Mouse (Mus musculus) neutrophil, adult 5-6 weeks (primary cell): ENCODE measurements at regions not wholly inside any gene's neighbourhood (a gene's known extent, or its start where the extent isn't known, plus 50 kb on each side); places are given as distances from the start of the nearest gene placed in this dataset.

Source experiments
- ATAC-seq: fragments of 151-379, 151-347 bp; 2 replicates; pipeline ENCODE4 v1.8.0; 2017; ENCODE audit warnings: mild to moderate bottlenecking, moderate TSS enrichment; ENCODE audit not compliant: insufficient number of reproducible peaks, poor library complexity, low FRiP score, severe bottlenecking; ENCODE audit errors: extremely low read depth

DNA sequence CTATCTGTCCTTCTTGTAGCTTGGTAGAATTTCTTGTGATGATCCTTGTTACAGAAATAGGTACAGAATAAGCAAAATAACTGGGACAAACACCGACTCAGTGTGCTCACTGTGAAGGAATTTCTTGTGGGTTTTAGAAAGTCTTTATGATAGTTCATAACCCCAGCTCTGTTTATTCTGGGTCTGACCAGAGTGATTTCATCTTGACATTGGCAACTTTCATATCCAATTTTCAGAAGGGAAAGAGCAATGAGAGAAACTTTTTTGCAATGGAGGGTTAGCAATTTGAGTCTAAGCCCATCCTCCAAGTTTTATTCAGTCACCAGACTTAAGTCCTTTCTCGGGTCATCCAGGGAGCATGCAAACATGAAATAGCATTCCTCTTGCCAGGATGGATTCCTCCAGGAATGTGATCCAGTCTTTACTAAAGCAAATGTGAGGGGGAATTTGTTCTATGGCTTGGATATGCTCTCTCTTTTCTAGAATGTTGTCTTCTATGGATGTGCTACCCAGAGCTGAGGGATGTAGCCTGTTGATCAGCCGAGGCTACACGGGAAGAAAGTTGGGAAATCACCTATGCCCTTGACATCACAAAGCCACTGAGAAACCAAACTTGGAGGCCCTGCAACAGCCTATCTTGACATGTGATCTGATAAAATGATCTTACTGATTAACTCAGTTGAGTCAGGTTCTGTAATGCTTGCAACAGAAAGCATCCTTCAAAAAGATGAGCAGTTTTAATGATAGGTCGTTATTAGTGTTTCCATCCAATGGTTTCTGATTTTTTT is 163.2 kb upstream of the Olig3 start:
- ATAC-seq, result no peak

DNA sequence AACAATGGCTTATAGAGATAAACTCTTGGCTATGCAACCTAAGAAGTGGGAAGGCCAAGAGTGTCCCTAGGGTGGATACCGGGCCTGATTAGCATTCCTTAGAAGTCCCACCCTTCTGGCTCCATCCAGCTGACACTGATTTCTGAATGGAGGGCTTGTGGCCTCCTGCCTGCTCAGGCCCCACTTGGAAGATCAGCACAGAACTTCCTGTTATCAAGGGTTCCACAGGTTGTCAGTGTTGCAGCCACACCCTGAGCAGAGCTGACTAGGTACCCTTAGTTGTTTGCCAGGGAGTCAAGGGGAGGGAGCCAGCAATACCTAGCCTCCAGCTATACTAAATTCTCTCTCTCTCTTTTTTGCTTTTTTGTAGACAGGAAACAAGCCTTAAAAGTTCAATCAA is 164.1 kb upstream of the Olig3 start:
- ATAC-seq, result peak; percentile 30; the same call in 1 of the 2 replicates

DNA sequence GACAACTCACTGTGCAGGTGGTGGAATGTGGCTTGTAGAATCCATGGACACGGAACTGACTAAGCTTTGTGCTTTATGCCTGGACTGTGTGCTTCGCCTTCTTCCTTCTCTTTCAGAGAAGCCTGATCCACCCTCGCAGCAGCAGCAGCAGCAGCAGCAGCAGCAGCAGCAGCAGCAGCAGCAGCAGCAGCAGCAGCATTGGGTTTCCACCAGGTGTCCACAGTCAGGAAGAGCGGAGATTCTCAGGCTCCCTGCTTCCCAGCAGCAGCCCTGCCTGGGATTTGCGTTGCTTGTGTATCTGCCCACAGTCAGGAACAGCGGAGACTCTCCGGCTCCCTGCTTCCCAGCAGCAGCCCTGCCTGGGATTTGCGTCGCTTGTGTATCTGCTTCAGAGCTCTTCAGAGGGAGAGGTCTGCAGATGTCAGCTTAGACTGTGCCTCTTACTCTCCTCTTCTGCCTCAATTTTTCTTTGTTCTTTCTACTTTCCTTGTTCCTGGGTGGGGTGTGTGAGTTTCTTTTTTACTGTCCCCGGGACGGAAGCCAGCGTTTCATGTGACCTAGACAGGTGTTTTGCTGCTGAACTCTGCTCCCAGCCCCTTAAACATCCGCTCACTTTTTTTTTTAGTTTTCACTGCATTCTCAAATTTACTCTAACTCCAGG is 168.1 kb upstream of the Olig3 start:
- no peak for ATAC-seq

DNA sequence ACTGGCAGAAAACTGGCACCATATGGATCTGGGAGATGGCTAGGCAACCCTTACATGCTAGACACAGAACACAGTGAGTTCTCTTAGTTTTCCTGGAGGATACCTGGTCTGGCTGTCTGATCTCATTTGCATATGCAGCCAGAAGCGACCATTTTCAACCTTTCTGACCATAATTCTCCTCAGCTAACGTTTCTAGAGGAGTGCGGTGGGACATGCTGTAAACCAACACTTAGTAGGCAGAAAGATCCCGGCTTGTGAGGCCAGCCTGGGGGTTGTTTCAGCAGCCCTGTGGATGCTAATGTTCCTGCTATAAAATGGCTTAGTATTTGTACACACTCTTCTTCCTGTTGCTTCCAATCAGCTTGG is 168.6 kb upstream of the Olig3 start:
- no peak for ATAC-seq

DNA sequence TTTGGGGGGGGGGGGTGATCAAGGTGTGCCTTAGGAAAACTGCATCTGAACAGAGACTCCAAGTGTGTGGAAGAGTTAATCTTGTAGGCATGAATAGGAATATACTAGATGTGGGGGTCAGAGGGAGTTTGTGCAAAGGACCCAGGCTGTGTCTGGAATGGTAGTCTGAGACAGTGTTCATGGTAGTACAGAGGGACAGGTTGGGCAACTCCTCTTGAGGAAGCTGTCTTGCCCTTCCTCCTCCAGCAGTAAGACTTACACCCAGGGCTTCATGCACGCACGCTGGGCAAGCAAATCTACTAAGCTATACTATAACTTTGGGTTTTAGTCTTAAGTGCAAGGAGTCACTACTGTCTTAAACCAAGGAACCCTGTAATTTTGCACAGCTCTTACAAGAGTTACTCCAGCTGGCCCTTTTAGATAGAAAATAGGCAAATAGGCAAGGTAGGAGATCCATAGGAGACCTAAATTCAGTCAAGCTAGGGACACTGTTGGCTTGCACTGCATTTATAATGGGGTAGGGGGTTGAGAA is 169.2 kb upstream of the Olig3 start:
- ATAC-seq, result no peak

DNA sequence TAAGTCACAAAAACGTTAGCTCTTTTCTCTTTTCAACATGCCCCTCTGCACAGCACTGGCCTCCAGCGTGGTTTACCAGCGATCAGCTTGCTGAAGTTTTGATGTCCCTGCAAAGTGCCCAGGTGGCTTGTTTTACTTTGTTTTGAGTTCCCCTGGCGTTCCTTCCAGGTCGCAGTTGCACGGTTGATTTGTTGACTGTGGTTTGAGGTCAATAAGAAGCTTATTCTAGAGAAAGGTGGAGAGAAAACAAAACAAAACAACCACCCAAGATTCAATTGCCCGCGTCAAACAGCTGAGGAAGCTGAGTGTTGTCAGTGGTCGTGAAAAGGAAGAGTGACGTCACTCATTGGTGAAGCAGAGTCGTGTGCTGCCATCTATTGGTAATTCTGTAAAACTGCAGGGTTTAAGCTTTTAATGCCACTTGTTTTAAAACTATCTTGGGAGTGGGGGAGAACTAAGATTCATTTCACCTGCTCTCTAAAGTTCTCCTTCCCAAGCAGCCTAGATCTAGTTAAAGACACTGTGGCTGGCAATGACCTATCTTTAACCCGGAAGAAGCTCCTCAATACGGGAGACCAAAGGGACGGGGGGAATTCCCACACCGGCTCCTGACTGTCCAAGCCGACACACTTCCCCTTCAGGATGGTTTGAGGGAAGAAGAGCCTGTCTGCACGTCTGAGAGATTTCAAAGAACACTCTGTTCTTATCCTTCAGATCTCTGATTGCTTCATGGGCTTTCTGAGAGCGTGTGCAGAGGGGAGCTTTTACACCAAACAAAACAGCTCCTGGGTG is 170.3 kb upstream of the Olig3 start:
- peak; percentile 90 for ATAC-seq

DNA sequence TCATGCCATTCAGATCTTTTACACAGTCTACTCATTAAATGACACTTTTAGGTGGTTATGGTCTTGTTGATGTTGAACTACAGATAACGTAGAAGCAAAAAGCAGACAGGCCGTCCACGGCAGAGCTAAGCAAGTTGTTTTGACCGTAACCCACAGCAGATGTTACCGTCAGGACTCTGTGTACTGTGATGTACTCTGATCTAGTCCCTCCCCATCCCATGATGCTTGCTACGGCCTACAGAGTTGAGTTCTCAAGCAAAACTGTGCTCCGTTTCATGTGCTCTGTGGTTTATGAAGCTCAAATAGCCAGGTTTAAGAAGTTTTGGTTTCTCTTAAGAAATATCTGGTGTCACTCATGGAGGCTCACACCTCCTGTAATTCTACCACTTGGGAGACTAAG is 169.4 kb upstream of the Tnfaip3 start:
- peak; percentile 38; the same call in 1 of the 2 replicates for ATAC-seq

DNA sequence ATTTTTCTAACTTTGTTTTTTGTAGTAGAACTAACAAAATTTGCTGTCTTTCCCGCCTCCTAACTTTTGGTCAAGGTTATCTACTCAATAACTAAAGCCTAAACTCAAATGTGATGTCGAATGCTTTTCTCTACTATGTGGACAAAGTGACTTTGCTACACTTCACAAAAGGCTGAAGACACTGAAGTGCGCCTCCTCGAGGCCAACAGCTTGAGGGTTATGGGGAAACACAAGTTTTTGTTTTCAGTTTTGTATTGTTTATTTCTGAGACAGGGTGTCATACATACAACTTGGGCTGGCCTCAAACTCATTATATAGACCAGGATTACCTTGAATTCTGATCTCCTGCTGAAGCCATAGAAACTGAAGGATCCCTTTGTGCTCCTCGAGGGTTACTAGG is 162.4 kb upstream of the Tnfaip3 start:
- no peak for ATAC-seq

DNA sequence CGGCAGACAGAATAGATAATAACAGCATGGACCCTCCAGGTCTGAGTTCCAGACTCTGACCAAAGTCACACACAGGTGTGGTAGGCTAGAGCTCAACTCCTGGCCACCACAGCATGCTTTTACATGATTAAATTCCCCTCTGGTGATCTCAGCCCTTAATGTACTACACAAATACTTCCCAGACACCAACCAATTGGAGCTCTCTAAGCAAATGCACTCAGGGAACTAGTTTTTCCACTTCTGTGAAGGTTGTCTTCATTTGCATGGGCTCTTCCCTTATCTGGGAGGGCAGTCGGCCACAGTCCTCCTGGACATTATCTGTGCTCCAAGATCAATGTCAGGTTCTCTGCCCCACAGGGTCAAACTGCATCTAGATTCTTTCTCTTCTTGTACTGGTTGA is 162.0 kb upstream of the Tnfaip3 start:
- no peak for ATAC-seq

DNA sequence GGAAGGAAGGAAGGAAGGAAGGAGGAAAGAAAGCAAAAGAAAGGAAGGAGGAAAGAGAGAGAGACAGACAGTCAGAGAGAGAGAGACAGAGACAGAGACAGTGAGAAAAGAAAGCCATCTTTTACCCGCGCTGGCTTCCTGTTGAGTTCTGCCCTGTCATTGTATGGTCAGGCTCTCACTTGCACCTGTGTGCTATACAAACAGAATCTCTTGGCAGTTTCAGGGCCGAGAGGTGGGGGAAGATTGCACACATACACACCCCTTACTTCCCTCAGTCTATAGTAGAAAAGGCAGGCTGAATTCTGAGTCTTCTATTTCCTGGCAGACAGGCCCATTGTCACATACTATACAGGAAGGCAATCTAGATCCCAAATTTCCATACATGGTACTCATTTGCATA is 160.8 kb upstream of the Tnfaip3 start:
- ATAC-seq, result no peak

DNA sequence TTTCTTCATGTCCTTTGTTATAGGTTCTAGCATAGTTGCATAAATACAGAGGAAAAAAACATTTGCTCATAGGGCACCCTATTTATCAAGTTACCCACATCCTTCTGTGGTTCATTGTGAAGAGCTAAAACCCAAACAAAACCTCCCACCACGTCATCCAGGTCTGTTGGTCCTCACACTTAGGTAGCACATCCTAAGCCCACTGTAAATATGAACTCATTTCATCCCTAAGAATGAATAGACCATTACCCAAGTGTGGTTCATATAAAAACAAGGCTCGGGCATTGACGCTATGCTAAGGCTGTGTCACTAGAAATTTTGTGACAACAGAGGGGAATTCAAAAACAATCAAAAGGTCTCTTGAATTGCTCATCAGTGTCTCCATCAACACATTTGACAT is 156.4 kb upstream of the Tnfaip3 start:
- peak; percentile 30; the same call in 1 of the 2 replicates for ATAC-seq

DNA sequence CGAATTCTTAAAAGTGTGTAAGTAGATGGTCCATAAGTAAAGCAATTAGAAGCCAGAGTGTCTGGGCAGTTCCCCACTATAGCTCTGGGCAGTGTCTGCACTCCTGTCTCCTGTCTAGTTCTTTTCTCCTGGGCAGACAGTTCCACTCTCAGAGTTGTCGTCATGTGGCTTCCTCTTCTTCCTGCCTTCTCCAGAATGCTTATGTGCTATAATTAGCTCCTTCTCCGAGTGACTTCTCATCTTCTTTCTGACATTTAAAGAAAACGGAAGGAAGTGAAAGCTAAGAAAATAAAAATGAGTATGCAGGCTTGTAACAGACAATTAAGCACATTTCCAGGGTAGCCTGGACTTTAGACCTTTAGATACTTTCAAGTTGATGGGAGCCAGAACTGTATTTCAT is 155.1 kb upstream of the Tnfaip3 start:
- no peak for ATAC-seq

DNA sequence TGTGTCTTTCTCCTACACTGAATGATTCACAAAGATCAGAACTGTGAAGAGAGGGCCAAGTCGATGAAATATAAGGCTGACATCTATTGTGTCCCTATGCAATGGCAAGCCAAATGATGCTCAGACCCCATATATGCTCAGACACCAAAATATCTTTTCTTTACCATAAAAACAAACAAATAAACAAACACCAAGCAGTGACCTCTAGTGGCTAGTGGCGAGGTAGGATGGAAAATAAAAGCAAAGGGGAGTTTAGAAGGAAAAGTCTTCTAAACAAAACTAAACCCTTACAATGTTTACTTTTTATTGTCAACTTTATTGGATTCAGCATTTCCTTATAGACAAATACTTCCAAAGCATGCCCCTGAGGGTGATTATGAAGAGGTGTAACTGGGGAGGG is 153.8 kb upstream of the Tnfaip3 start:
- ATAC-seq, result no peak

DNA sequence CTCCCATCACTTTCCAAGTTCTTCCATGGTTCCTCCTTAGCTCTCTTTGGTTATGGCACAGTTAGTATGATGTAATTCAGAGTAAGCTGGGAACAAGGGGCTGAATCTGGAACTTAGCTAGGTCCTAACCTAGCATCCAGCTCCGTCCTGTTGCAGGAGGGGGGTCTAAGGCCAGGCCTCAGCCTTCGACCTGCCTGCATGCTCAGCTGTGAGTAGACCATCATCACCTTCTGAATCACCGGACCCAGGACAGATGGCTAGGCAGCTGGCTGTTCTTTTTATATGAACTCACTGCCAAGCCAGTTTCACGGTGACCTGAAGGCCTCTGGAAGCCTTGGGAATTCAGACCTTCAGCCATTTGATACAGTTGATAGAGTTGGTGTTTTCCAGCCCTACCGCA is 152.9 kb upstream of the Tnfaip3 start:
- no peak for ATAC-seq

DNA sequence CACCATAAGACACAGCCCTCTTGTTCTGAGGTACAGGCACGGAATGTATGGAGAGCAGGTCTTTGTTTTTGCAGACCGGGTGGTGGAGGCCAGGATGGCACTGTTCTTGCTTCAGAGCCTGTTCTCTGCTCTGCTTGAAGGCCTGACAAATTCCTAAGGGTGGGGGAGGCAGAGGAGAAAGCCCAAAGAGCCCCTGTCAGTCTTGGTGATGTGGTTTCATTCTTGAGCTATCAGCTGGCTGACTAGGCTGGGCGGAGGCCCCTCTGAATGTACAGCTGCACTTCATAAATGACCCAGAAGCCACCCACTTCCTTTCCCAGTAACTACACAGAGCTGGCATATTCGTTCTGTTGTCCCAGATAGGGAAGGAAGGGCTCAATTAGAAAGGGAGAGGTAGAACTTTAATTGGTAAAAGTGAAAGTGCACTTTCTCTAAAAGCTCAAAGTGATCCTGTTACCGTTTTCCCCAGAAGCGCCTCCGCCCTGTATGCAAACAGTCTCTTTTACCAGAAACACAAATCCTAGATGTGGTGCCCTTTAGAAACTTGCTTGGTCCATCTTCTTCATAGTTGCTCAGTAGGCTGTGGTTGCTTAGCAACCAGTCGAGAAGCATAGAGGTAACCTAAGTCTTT is 152.3 kb upstream of the Tnfaip3 start:
- peak; percentile 31; the same call in 1 of the 2 replicates for ATAC-seq

DNA sequence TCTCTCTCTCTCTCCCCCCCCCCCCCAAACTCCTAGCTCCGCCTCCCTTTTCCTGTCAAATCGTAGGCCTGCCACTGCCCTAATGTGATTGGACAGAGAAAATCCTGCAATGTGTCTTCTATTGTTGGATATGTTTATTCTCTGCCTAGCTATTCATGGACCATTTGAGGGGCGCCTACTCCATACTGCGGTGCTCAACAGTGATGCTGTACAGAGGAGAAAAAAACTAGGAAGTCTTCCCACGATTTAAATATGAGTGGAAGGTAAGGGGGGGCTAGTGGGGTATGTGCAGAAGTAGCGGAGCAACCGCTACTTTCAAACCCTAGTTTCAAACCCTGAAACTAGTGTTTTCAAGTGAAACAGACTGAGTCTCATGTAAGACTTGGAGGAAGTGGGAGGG is 151.6 kb upstream of the Tnfaip3 start:
- no peak for ATAC-seq

DNA sequence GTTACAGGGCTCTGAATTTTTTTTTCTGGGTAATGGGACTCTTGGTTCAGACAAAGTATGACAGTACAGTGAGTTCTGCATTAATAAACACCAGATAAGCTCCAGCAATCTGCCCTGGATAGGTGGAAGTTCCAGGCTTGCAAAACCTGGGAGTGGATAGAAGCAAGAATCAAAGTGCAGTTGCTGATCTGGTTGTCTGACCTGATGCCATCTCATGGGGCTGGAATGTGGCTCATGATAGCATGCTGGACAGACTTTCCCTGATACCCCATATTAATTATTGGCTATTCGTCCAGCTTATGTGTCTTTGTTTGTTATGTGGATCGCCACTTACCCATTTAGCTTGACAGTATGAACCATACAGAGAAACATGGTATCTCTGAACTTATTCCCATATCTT is 146.6 kb upstream of the Tnfaip3 start:
- no peak for ATAC-seq

DNA sequence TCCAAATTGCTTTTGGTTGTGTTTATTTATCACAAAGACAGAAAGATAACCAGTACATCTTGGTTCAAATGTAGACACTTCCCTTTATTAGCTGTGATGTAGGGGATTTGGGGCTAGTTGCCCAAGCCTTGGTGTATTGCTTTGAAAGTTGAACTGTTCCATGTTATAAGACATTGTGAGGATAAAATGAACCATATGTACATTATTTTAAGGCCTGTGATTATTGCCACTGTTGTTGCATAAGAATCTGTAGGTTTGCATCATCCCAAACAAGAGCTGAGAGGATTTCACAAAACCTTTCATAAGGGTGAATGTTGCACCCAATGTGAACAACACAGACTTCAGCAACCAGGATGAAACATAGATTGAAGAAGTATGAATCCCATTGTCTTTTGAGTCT is 145.7 kb upstream of the Tnfaip3 start:
- no peak for ATAC-seq

DNA sequence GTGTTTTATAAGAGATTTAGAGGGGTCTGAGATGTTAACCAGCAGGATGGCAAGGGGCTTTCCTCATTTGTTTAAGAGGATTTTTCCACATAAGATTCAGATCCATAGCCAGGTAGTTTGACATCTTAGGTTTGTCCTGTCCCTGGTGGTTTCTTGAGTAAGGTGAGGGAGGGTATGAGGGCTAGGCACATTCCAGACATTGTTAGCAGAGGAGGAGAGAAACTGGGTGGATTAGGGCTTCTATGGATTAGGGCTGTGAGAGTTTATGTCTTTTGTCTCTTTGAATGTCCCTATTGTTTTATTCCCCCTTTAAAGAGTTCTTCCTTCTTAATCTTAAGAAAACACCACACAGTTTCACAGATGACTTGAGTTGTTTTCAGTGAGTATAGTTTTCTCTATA is 138.6 kb upstream of the Tnfaip3 start:
- no peak for ATAC-seq
